Comparison of ENCODE assay signal across 8 mouse cellular contexts in the genomic region with DNA sequence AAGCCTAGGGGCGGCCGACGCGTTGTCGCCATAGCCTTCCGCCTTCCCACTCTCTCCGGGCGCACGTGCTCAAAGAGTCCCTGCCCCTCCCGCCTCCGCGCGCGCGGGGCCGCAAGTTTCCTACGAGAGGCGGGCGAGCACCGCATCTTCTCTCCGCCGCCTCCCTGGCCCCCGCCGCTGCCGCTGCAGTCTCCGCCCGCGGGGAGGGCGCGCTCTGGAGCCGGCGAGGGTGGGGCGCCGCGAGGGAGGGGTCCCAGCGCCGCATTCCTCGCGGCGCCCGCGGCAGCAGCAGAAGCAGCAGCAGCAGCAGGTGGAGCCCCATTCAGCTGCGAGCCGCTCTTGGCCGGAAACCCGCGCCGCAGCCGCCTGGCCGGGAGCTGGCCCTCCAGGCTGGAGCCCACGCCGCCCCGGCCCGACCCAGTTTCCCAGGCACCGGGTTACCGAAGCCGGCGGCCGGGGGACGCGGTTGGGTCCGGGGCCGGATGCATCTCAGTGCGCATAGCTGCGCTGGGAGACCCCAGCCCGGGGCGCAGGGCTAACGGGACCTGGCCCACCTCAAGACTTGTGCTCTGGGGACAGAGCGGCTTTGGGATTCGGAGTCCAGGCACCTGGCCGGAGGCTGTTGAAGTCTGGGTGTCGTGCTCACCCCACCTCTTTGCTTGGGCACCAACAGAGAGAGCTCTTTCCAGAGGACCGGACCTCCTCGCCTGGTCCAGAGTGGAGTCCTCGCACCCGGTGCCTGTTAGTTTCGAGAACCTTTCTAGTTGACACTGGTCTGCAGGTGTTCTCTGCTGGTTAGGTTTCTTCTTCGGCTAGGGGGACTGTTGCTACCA. TPM values are rescaled to one million over a fixed set of nuclear protein-coding genes. Genes with fewer than 3 reads are reported as not detected.
DNase-seq lines count a peak whose midpoint lies in the region; ATAC-seq and TF ChIP-seq lines count a peak whose summit lies in the region.

A gene (plus strand): TSS at position 262 of the 833 bp plus-strand sequence.

- H3K27me3 ChIP-seq in forebrain, embryonic 15.5 days: peaks cover 10% of the 10 kb centered on the region; the same call in 1 of the 2 replicates
- peaks cover 16% of the 10 kb centered on the region for H3K27me3 ChIP-seq in hindbrain, postnatal 0 days (ENCODE audit: insufficient read depth, low read length)
- peaks cover 71% of the 10 kb centered on the region for H3K27me3 ChIP-seq in limb, embryonic 13.5 days
- peaks cover 52% of the 10 kb centered on the region for H3K27me3 ChIP-seq in midbrain, embryonic 12.5 days
- H3K27me3 ChIP-seq in stomach, postnatal 0 days (ENCODE audit: control insufficient read depth, insufficient read depth, low read length): no peaks in the 10 kb centered on the region

- no peaks in the 10 kb centered on the region for H3K36me3 ChIP-seq in forebrain, embryonic 15.5 days
- no peaks in the 10 kb centered on the region for H3K36me3 ChIP-seq in hindbrain, postnatal 0 days (ENCODE audit: insufficient read depth, low read length)
- no peaks in the 10 kb centered on the region for H3K36me3 ChIP-seq in limb, embryonic 13.5 days
- H3K36me3 ChIP-seq in midbrain, embryonic 12.5 days: no peaks in the 10 kb centered on the region
- H3K36me3 ChIP-seq in stomach, postnatal 0 days (ENCODE audit: control insufficient read depth, insufficient read depth, low read length): no peaks in the 10 kb centered on the region

- peak within 1 kb of the TSS; percentile 86 for H3K4me2 ChIP-seq in forebrain, embryonic 15.5 days (replicated peaks)
- peak within 1 kb of the TSS; percentile 99 for H3K4me2 ChIP-seq in hindbrain, postnatal 0 days (ENCODE audit: low read depth, low read length)
- peak within 1 kb of the TSS; percentile 99 for H3K4me2 ChIP-seq in limb, embryonic 13.5 days (replicated peaks)
- H3K4me2 ChIP-seq in midbrain, embryonic 12.5 days (replicated peaks): peak within 1 kb of the TSS; percentile 99
- peak within 1 kb of the TSS; percentile 95 for H3K4me2 ChIP-seq in stomach, postnatal 0 days (replicated peaks; ENCODE audit: low read depth)

- no peak for TF ChIP-seq EP300 in stomach, postnatal 0 days (optimal IDR thresholded peaks at IDR 0.05)

- H3K27ac ChIP-seq in forebrain, embryonic 15.5 days (replicated peaks): peak within 1 kb of the TSS; percentile 41; the same call in 1 of the 2 replicates
- no peak within 1 kb of the TSS for H3K27ac ChIP-seq in hindbrain, postnatal 0 days
- no peak within 1 kb of the TSS for H3K27ac ChIP-seq in limb, embryonic 13.5 days
- no peak within 1 kb of the TSS for H3K27ac ChIP-seq in midbrain, embryonic 12.5 days (replicated peaks)
- H3K27ac ChIP-seq in stomach, postnatal 0 days (replicated peaks): no peak within 1 kb of the TSS

- H3K4me1 ChIP-seq in forebrain, embryonic 15.5 days: peaks cover 21% of the 10 kb centered on the region
- 0 out of 2 replicates have a peak, but pooled peaks cover 8% of the 10 kb centered on the region for H3K4me1 ChIP-seq in hindbrain, postnatal 0 days (ENCODE audit: insufficient read depth, low read length)
- H3K4me1 ChIP-seq in limb, embryonic 13.5 days: peaks cover 21% of the 10 kb centered on the region
- peaks cover 20% of the 10 kb centered on the region for H3K4me1 ChIP-seq in midbrain, embryonic 12.5 days
- H3K4me1 ChIP-seq in stomach, postnatal 0 days (replicated peaks; ENCODE audit: control insufficient read depth, insufficient read depth): peaks cover 4% of the 10 kb centered on the region; the same call in 1 of the 2 replicates

- DNase-seq in CD4-positive, CD25-positive, alpha-beta regulatory T cell, adult 2 months (ENCODE audit: low read depth, low spot score): peak; percentile 28
- DNase-seq in adrenal gland, postnatal 10 days: peak; percentile 49
- peak; percentile 75 for DNase-seq in hindbrain, postnatal 0 days (ENCODE audit: low spot score)
- peak; percentile 66 for DNase-seq in stomach, postnatal 0 days (ENCODE audit: low spot score)

- peak within 1 kb of the TSS; percentile 49 for H3K4me3 ChIP-seq in forebrain, embryonic 15.5 days
- H3K4me3 ChIP-seq in hindbrain, postnatal 0 days (ENCODE audit: low read length): peak within 1 kb of the TSS; percentile 53
- peak within 1 kb of the TSS; percentile 57 for H3K4me3 ChIP-seq in limb, embryonic 13.5 days
- peak within 1 kb of the TSS; percentile 63 for H3K4me3 ChIP-seq in midbrain, embryonic 12.5 days
- peak within 1 kb of the TSS; percentile 49 for H3K4me3 ChIP-seq in stomach, postnatal 0 days (ENCODE audit: low read depth, low read length)

- H3K9ac ChIP-seq in forebrain, embryonic 15.5 days (replicated peaks): peak within 1 kb of the TSS; percentile 56
- H3K9ac ChIP-seq in hindbrain, postnatal 0 days (replicated peaks; ENCODE audit: low read length): peak within 1 kb of the TSS; percentile 58
- H3K9ac ChIP-seq in limb, embryonic 13.5 days: peak within 1 kb of the TSS; percentile 64
- peak within 1 kb of the TSS; percentile 64 for H3K9ac ChIP-seq in midbrain, embryonic 12.5 days (replicated peaks)
- peak within 1 kb of the TSS; percentile 47 for H3K9ac ChIP-seq in stomach, postnatal 0 days (ENCODE audit: low read length)

- no peak for TF ChIP-seq CTCF in hindbrain, postnatal 0 days (IDR thresholded peaks at IDR 0.05; ENCODE audit: low read depth)
- peak; percentile 8; the same call in 1 of the 2 replicates for TF ChIP-seq CTCF in stomach, postnatal 0 days (IDR thresholded peaks at IDR 0.05; ENCODE audit: low read depth)

- no peaks in the 10 kb centered on the region for H3K9me3 ChIP-seq in forebrain, embryonic 15.5 days
- H3K9me3 ChIP-seq in hindbrain, postnatal 0 days (ENCODE audit: low read length): no peaks in the 10 kb centered on the region
- H3K9me3 ChIP-seq in limb, embryonic 13.5 days: no peaks in the 10 kb centered on the region
- H3K9me3 ChIP-seq in midbrain, embryonic 12.5 days: no peaks in the 10 kb centered on the region
- H3K9me3 ChIP-seq in stomach, postnatal 0 days (ENCODE audit: control insufficient read depth, low read length): no peaks in the 10 kb centered on the region

- ATAC-seq in CD4-positive, CD25-positive, alpha-beta regulatory T cell, adult 4 months: no peak
- peak; percentile 87 for ATAC-seq in forebrain, embryonic 15.5 days (replicated peaks)
- ATAC-seq in hindbrain, postnatal 0 days: peak; percentile 80
- peak; percentile 78 for ATAC-seq in limb, embryonic 13.5 days (ENCODE audit: low FRiP score, low read depth)
- peak; percentile 83 for ATAC-seq in midbrain, embryonic 12.5 days (ENCODE audit: low FRiP score, low read depth)
- ATAC-seq in stomach, postnatal 0 days (ENCODE audit: low FRiP score, low TSS enrichment): peak; percentile 78

- WGBS in forebrain, embryonic 15.5 days: under 1% methylated on average over 68 of the region's 78 CpGs
- WGBS in hindbrain, postnatal 0 days: under 1% methylated on average over 77 of the region's 78 CpGs
- under 1% methylated on average over 75 of the region's 78 CpGs for WGBS in limb, embryonic 13.5 days
- WGBS in midbrain, embryonic 12.5 days: 1% methylated on average over 56 of the region's 78 CpGs
- WGBS in stomach, postnatal 0 days: under 1% methylated on average over 69 of the region's 78 CpGs

RNA-seq across cellular contexts. Expression of the gene that starts here (rescaled TPM):
- polyA plus RNA-seq in CD4-positive, CD25-positive, alpha-beta regulatory T cell, adult 4 months (2017; shearing (Covaris generic)): not detected
- not detected for total RNA-seq in adrenal gland, postnatal 10 days (2021)
- 39.4 and 42.7 TPM in 2 replicates for polyA plus RNA-seq in forebrain, embryonic 15.5 days (2015; fragmentation: Nextera tagmentation; extraction: Ambion mirVana)
- total RNA-seq in hindbrain, postnatal 0 days (2014; rRNA removed): 23.0 and 24.3 TPM in 2 replicates
- polyA plus RNA-seq in hindbrain, postnatal 0 days (2015; fragmentation: Nextera tagmentation; extraction: Ambion mirVana): 13.2 and 13.4 TPM in 2 replicates
- polyA plus RNA-seq in limb, embryonic 13.5 days (2015; fragmentation: Nextera tagmentation; extraction: Ambion mirVana): 0.71 and 0.87 TPM in 2 replicates
- polyA plus RNA-seq in midbrain, embryonic 12.5 days (2016; fragmentation: Nextera tagmentation; extraction: Ambion mirVana): 1.3 and 1.7 TPM in 2 replicates
- polyA plus RNA-seq in stomach, postnatal 0 days (2015; fragmentation: Nextera tagmentation; extraction: Ambion mirVana): 0.27 and 0.31 TPM in 2 replicates

Comparison
In these comparisons a context has a peak if more than half of its experiments do, and no peak if none do; other contexts are left out.
1. RNA of the gene that starts here (total RNA-seq): 23.0 to 24.3 TPM in hindbrain, postnatal 0 days; not detected in adrenal gland, postnatal 10 days; every median in the first group is over 10 times any median in the second.
2. Peak in DNase-seq in adrenal gland, postnatal 10 days; RNA of the gene not detected or under 1 TPM.
3. Peak in ATAC-seq, H3K4me3 ChIP-seq, H3K9ac ChIP-seq and H3K4me2 ChIP-seq in limb, embryonic 13.5 days; RNA of the gene not detected or under 1 TPM.
4. Peak in DNase-seq, ATAC-seq, H3K4me3 ChIP-seq, H3K9ac ChIP-seq and H3K4me2 ChIP-seq in stomach, postnatal 0 days; RNA of the gene not detected or under 1 TPM.
5. Peak in every context shown above with its lines, with median percentiles within 50 percentile points of each other: DNase-seq, H3K4me2 ChIP-seq, H3K4me3 ChIP-seq and H3K9ac ChIP-seq.